Mouse (Mus musculus) liver, adult 2 months (tissue): ENCODE results near the gene Pdlim5. TPM values are rescaled to one million over a fixed set of nuclear protein-coding genes. Genes with fewer than 3 reads are reported as not detected.

Experiments
- DNase-seq: peaks from one replicate; pipeline ENCODE4 v3.0.0-alpha.2; 2011; ENCODE audit warnings: low read depth, low spot score; ENCODE audit errors: extremely low read depth
- H3K27ac ChIP-seq: fragments of 200-500 bp; replicated peaks from 2 replicates; pipeline ENCODE4 v1.5.1; 2012; ENCODE audit warnings: low read depth, mild to moderate bottlenecking, control low read depth, inconsistent platforms, low read length; ENCODE audit not compliant: insufficient read depth
- H3K27me3 ChIP-seq: fragments of 200-500 bp; 2 replicates; pipeline ENCODE4 v1.6.1; 2012; ENCODE audit warnings: mild to moderate bottlenecking, moderate library complexity, low read length, inconsistent platforms; ENCODE audit not compliant: control insufficient read depth, insufficient read depth
- H3K36me3 ChIP-seq: fragments of 200-500 bp; 2 replicates; pipeline ENCODE4 v1.6.1; 2012; ENCODE audit warnings: low read length, inconsistent platforms; ENCODE audit not compliant: control insufficient read depth, insufficient read depth
- H3K4me1 ChIP-seq: fragments of 200-500 bp; 2 replicates; pipeline ENCODE4 v1.6.1; 2011; ENCODE audit warnings: low read length; ENCODE audit not compliant: control insufficient read depth, insufficient read depth
- H3K4me3 ChIP-seq: fragments of 200-500 bp; 2 replicates; pipeline ENCODE4 v1.5.1; 2011; ENCODE audit warnings: low read depth, mild to moderate bottlenecking, control low read depth, low read length, moderate library complexity; ENCODE audit not compliant: insufficient read depth
- H3K79me2 ChIP-seq: fragments of 200-500 bp; 2 replicates; pipeline ENCODE4 v1.6.1; 2012; ENCODE audit warnings: inconsistent platforms, mild to moderate bottlenecking, low read length, moderate library complexity; ENCODE audit not compliant: control insufficient read depth, insufficient read depth
- H3K9ac ChIP-seq: fragments of 200-500 bp; 2 replicates; pipeline ENCODE4 v1.6.1; 2012; ENCODE audit warnings: low read depth, mild to moderate bottlenecking, control low read depth, inconsistent platforms, low read length
- CTCF ChIP-seq: fragments of 200-500 bp; IDR thresholded peaks from 2 replicates; pipeline ENCODE4 v1.5.1; 2011; ENCODE audit warnings: low read depth, low read length, control low read depth
- POLR2A ChIP-seq: fragments of 200-500 bp; IDR thresholded peaks from 2 replicates; pipeline ENCODE4 v1.6.1; 2011; ENCODE audit warnings: low read length, control low read depth; ENCODE audit not compliant: insufficient read depth; ENCODE audit errors: extremely low read depth
- WGBS: fragments of 180-500 bp; shearing (Covaris S2); methylation state at CpG from one replicate; pipeline ENCODE4 v1.1.7; 2018; 5-methylcytosine and 5-hydroxymethylcytosine counted together
- polyA plus RNA-seq: library from polyadenylated mRNA; depleted of rRNA; stranded (reverse); fragments of >200 nt; gene quantifications from 2 replicates; pipeline ENCODE4 v1.2.3, GENCODE M21; 2012
- total RNA-seq: library from RNA; depleted of rRNA; stranded (reverse); fragments of >200 nt; gene quantifications from 2 replicates; pipeline ENCODE4 v1.2.3, GENCODE M21; 2014

Gene Pdlim5
- total and polyA plus RNA-seq, 2 experiments = 31.4 to 45.8 TPM

DNA sequence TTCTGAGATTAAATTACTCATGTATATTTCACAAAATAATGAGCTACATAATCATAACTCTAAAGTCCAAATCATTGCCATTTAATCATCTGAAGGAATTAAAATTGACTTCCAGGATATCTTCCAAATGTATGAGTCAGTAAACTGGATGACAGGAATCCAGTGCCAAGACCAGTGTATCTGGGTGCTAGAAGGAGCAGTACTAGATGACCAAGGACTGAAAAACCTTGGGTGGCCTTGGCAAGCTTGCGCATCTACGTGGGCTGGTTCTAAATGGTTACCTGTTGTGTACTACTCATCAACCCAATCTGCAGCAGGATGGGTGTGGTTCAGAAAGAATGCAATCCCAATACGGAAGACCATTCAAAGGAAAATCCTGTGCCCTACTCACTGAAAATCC lies 116.5 kb downstream of the Pdlim5 start:
- no peaks in the 10 kb centered on the region for H3K79me2 ChIP-seq
- 88% methylated on average over 3 of the region's 3 CpGs for WGBS
- no peak overlapping the region for H3K4me3 ChIP-seq
- H3K27ac ChIP-seq = no peak overlapping the region
- no peak for DNase-seq
- TF ChIP-seq CTCF = no peak
- TF ChIP-seq POLR2A = no peak
- H3K36me3 ChIP-seq = peaks cover 10% of the 10 kb centered on the region
- H3K9ac ChIP-seq = no peak overlapping the region
- H3K4me1 ChIP-seq = peaks cover 3% of the 10 kb centered on the region; the same call in 1 of the 2 replicates
- no peaks in the 10 kb centered on the region for H3K27me3 ChIP-seq

GRCm38 (mm10) chr3:142276506-142276905 lies 119.0 kb downstream of the Pdlim5 start:
- no peak overlapping the region for H3K4me3 ChIP-seq
- peak; percentile 77 for DNase-seq
- 37% methylated on average over 3 of the region's 3 CpGs for WGBS
- peaks cover 4% of the 10 kb centered on the region for H3K4me1 ChIP-seq
- H3K9ac ChIP-seq = no peak overlapping the region
- H3K27me3 ChIP-seq = no peaks in the 10 kb centered on the region
- H3K27ac ChIP-seq = no peak overlapping the region
- TF ChIP-seq CTCF = no peak
- TF ChIP-seq POLR2A = no peak
- H3K36me3 ChIP-seq = peaks cover 12% of the 10 kb centered on the region
- H3K79me2 ChIP-seq = no peaks in the 10 kb centered on the region

DNA sequence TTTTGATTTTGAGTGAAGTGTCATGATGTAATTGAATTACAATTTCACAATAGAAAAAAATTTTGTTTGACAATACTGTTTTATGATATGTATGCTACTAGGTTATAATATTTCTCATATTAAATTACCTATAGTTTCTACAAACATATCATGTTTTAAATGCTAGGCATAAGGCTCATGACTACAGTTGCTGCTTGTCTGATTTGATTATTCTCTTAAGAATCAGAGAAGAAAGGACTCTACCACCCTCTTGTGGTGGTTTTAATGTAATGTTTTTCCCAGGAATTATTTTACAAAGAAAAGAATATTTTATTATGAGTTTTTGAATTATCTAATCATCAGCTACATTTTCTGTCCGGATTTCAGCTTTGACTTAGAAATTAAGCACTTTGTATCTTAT lies 120.5 kb downstream of the Pdlim5 start:
- peak; percentile 54 for DNase-seq
- H3K4me1 ChIP-seq = peaks cover 4% of the 10 kb centered on the region
- no peaks in the 10 kb centered on the region for H3K79me2 ChIP-seq
- H3K27me3 ChIP-seq = no peaks in the 10 kb centered on the region
- peaks cover 17% of the 10 kb centered on the region for H3K36me3 ChIP-seq
- no peak overlapping the region for H3K27ac ChIP-seq
- H3K4me3 ChIP-seq = no peak overlapping the region
- no peak overlapping the region for H3K9ac ChIP-seq
- 2% methylated on average over 1 of the region's 1 CpGs for WGBS
- TF ChIP-seq POLR2A (no peak), CTCF (no peak)

DNA sequence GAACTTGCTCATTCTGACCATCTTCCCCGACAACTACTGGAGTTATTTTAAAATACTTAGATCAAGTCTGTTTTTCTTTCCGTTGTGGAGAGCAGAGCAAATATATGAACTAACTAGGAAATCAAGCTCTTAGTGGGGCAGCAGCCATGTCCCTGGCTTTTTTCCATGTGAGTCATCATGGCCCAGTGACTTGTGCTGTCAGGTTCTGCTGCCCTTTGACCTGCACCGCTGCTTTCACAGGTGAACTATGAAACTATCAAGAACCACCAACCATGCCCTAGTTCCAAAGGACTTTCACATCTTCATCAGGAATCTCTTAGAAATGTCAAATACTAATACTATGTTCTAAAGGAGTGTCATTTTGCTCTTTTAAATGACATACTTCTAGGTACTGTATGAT lies 121.0 kb downstream of the Pdlim5 start:
- no peaks in the 10 kb centered on the region for H3K27me3 ChIP-seq
- DNase-seq = peak; percentile 91
- H3K79me2 ChIP-seq = no peaks in the 10 kb centered on the region
- H3K36me3 ChIP-seq = peaks cover 20% of the 10 kb centered on the region
- H3K4me1 ChIP-seq = peaks cover 4% of the 10 kb centered on the region
- no peak overlapping the region for H3K9ac ChIP-seq
- no peak overlapping the region for H3K27ac ChIP-seq
- TF ChIP-seq CTCF (no peak), POLR2A (no peak)
- H3K4me3 ChIP-seq = no peak overlapping the region
- 27% methylated on average over 3 of the region's 3 CpGs for WGBS

- H3K36me3 ChIP-seq = peaks cover 24% of the 10 kb centered on the region
- H3K4me3 ChIP-seq = no peak overlapping the region
- H3K4me1 ChIP-seq = peaks cover 4% of the 10 kb centered on the region
- TF ChIP-seq CTCF (no peak), POLR2A (no peak)
- no peak overlapping the region for H3K27ac ChIP-seq
- WGBS = 81% methylated on average over 6 of the region's 6 CpGs
- no peak overlapping the region for H3K9ac ChIP-seq
- DNase-seq = no peak
- no peaks in the 10 kb centered on the region for H3K79me2 ChIP-seq
- no peaks in the 10 kb centered on the region for H3K27me3 ChIP-seq
These were observed 122.2 kb downstream of the Pdlim5 start for GRCm38 (mm10) chr3:142273265-142273664.

- Histone ChIP-seq H3K4me3 (no peak overlapping the region), H3K4me1 (no peaks in the 10 kb centered on the region), H3K9ac (no peak overlapping the region), H3K27me3 (no peaks in the 10 kb centered on the region), H3K79me2 (no peaks in the 10 kb centered on the region), H3K27ac (no peak overlapping the region), H3K36me3 (peaks cover 24% of the 10 kb centered on the region)
- WGBS = 78% methylated on average over 2 of the region's 2 CpGs
- TF ChIP-seq POLR2A (no peak), CTCF (no peak)
- no peak for DNase-seq
These were observed 139.1 kb downstream of the Pdlim5 start for GRCm38 (mm10) chr3:142256371-142256770.
